Comparison of ENCODE assay signal across 17 mouse cellular contexts in the genomic region with DNA sequence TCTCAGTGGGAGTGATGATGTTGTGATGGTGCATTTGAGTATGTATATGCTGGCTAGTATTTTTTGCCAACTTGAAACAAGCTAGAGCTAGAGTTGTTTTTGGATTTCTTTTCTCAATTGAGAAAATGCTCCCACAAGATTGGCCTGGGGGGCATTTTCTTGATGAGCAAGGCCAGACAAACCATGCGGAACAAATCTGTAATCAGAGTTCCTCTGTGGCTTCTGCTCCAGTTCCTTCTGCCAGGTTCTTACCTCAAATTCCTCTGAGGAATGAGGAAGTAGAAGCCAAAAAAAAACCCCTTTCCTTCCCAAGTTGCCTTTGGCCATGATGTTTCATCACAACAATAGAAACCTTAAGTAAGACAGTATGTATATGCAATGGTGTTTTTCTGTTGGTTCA. TPM values are rescaled to one million over a fixed set of nuclear protein-coding genes. Genes with fewer than 3 reads are reported as not detected.
A peak's percentile ranks its signal among the peaks of the same experiment; 100 is the strongest.
DNase-seq lines count a peak whose midpoint lies in the region; ATAC-seq and TF ChIP-seq lines count a peak whose summit lies in the region.
"Had no signal": no experiment of that assay in that cellular context is flagged by ENCODE, and none has a peak within 500 bp of the region (broad histone marks: within the 10 kb centered on the region; RNA-seq: fewer than 3 reads in every experiment).

No protein-coding gene starts in this region.

- H3K4me3 ChIP-seq in bone marrow macrophage, adult 2 months (ENCODE audit: insufficient read depth, low read length): no peak overlapping the region
- H3K4me3 ChIP-seq in thymus, adult 2 months (ENCODE audit: control insufficient read depth, insufficient read depth, low read length): no peak overlapping the region
- H3K4me3 ChIP-seq: forebrain, embryonic 15.5 days; liver, embryonic 12.5 days; midbrain, embryonic 12.5 days had no signal

- peak; percentile 54 for ATAC-seq in megakaryocyte progenitor cell, adult 5-6 weeks (replicated peaks; ENCODE audit: poor library complexity)
- ATAC-seq: forebrain, embryonic 15.5 days; liver, embryonic 12.5 days had no signal

- no peaks in the 10 kb centered on the region for H3K27me3 ChIP-seq in thymus, adult 2 months (ENCODE audit: control insufficient read depth, insufficient read depth, low read length)
- H3K27me3 ChIP-seq: forebrain, embryonic 15.5 days; liver, embryonic 12.5 days; midbrain, embryonic 12.5 days had no signal

- peak overlapping the region; percentile 0; the same call in 1 of the 2 replicates for H3K27ac ChIP-seq in bone marrow macrophage, adult 2 months (ENCODE audit: insufficient read depth, low read depth, low read length)
- no peak overlapping the region for H3K27ac ChIP-seq in thymus, adult 2 months (ENCODE audit: control insufficient read depth, insufficient read depth, low read length)
- H3K27ac ChIP-seq: forebrain, embryonic 15.5 days; kidney, postnatal 0 days; liver, embryonic 12.5 days; midbrain, embryonic 12.5 days had no signal

- WGBS in thymus, adult 2 months: 48% methylated on average over 1 of the region's 1 CpGs

- no peak for TF ChIP-seq CTCF in bone marrow macrophage, adult 2 months (IDR thresholded peaks at IDR 0.05; ENCODE audit: low read depth, low read length)
- no peak for TF ChIP-seq CTCF in thymus, adult 2 months (IDR thresholded peaks at IDR 0.05; ENCODE audit: borderline replicate concordance, control insufficient read depth, extremely low read depth, insufficient read depth, low read length, poor library complexity)

- DNase-seq in kidney, postnatal 36 days: peak; percentile 18 to 21
- no peak for DNase-seq in kidney, adult 11 months
- DNase-seq in Muller cell, postnatal 12 days (ENCODE audit: inconsistent ontology term): peak; percentile 86
- no peak for DNase-seq in adrenal gland, postnatal 25 days
- DNase-seq in gastrocnemius, adult 8-10 months (ENCODE audit: low spot score in 2 of 2): no peak
- no peak for DNase-seq in thymus, adult 2 months
- DNase-seq: adrenal gland, postnatal 10 days; heart, postnatal 14 days; lung, postnatal 14 days; right cerebral cortex, postnatal 14 days; thymus, postnatal 4 days had no signal

- H3K36me3 ChIP-seq in thymus, adult 2 months (ENCODE audit: control insufficient read depth, insufficient read depth, low read length): no peaks in the 10 kb centered on the region
- H3K36me3 ChIP-seq: forebrain, embryonic 15.5 days; liver, embryonic 12.5 days; midbrain, embryonic 12.5 days had no signal

- TF ChIP-seq POLR2A in bone marrow macrophage, adult 2 months (IDR thresholded peaks at IDR 0.05; ENCODE audit: borderline replicate concordance, low read depth, low read length): no peak
- TF ChIP-seq POLR2A in thymus, adult 2 months (IDR thresholded peaks at IDR 0.05; ENCODE audit: control insufficient read depth, extremely low read depth, insufficient read depth, low read length, poor library complexity): no peak

- H3K4me1 ChIP-seq in bone marrow macrophage, adult 2 months (ENCODE audit: control insufficient read depth, insufficient read depth, low read length): peaks cover 9% of the 10 kb centered on the region
- no peaks in the 10 kb centered on the region for H3K4me1 ChIP-seq in thymus, adult 2 months (replicated peaks; ENCODE audit: control insufficient read depth, insufficient read depth, low read length)
- H3K4me1 ChIP-seq: forebrain, embryonic 15.5 days; liver, embryonic 12.5 days; midbrain, embryonic 12.5 days had no signal

RNA-seq across cellular contexts. Expression of gene Frk, which starts 49.3 kb away (rescaled TPM):
- 0.21 and 1.3 TPM in 2 replicates for polyA plus RNA-seq in bone marrow macrophage, adult 2 months (2012; ENCODE audit: insufficient read depth, insufficient read length, missing spikeins)
- total RNA-seq in megakaryocyte progenitor cell, adult 5-6 weeks (2015): not detected in 2 replicates
- total RNA-seq in megakaryocyte progenitor cell, adult 5-6 weeks (2017): 0.10 TPM in 1 of 2 replicates, not detected in the other
- total RNA-seq in adrenal gland, postnatal 25 days (2021): 14.7 and 21.2 TPM in 2 replicates
- total RNA-seq in gastrocnemius, adult 8-10 months (2022): 1 to 10 TPM in 1 of 4 experiments, under 1 TPM in 3; 0.38 to 1.2 (median 0.60) TPM
- polyA plus RNA-seq in thymus, adult 2 months (2012; rRNA removed): 0.27 and 0.32 TPM in 2 replicates

Comparison
In these comparisons a context has a peak if more than half of its experiments do, and no peak if none do; other contexts are left out.
1. DNase-seq: peak in kidney, postnatal 36 days (2 of 2) and Muller cell, postnatal 12 days (single experiment); none in kidney, adult 11 months (single experiment), adrenal gland, postnatal 25 days (single experiment), gastrocnemius, adult 8-10 months (0 of 2) and thymus, adult 2 months (single experiment).